Mouse (Mus musculus) hindbrain, embryonic 16.5 days (tissue): Measurements from ENCODE around the gene Selenoi. TPM values are rescaled to one million over a fixed set of nuclear protein-coding genes. Genes with fewer than 3 reads are reported as not detected.

ENCODE experiments used
- ATAC-seq: fragments of 200-750 bp; cut with Nextera tagmentation; 2 replicates; pipeline ENCODE4 v1.8.0; 2017; ENCODE audit warnings: moderate TSS enrichment, moderate library complexity
- H3K27ac ChIP-seq: fragments of 300-500 bp; sonication (generic); 2 replicates; pipeline ENCODE4 v1.5.1; 2014; ENCODE audit warnings: low read depth, mild to moderate bottlenecking, control low read depth, low read length, moderate library complexity
- H3K27me3 ChIP-seq: fragments of 300-500 bp; sonication (generic); replicated peaks from 2 replicates; pipeline ENCODE4 v1.6.1; 2014; ENCODE audit warnings: low read length; ENCODE audit not compliant: control insufficient read depth, insufficient read depth
- H3K36me3 ChIP-seq: fragments of 300-500 bp; sonication (generic); 2 replicates; pipeline ENCODE4 v1.6.1; 2014; ENCODE audit warnings: mild to moderate bottlenecking, low read length, moderate library complexity, mixed read lengths; ENCODE audit not compliant: control insufficient read depth, insufficient read depth
- H3K4me1 ChIP-seq: fragments of 300-500 bp; sonication (generic); 2 replicates; pipeline ENCODE4 v1.6.1; 2014; ENCODE audit warnings: low read depth, low read length; ENCODE audit not compliant: control insufficient read depth, insufficient read depth
- H3K4me2 ChIP-seq: fragments of 300-500 bp; sonication (generic); 2 replicates; pipeline ENCODE4 v1.6.1; 2014; ENCODE audit warnings: mild to moderate bottlenecking, low read length, control low read depth, moderate library complexity
- H3K4me3 ChIP-seq: fragments of 300-500 bp; sonication (generic); 2 replicates; pipeline ENCODE4 v1.5.1; 2014; ENCODE audit warnings: mild to moderate bottlenecking, low read length, control low read depth, moderate library complexity
- H3K9ac ChIP-seq: fragments of 300-500 bp; sonication (generic); 2 replicates; pipeline ENCODE4 v1.6.1; 2014; ENCODE audit warnings: low read depth, mild to moderate bottlenecking, control low read depth, low read length, moderate library complexity
- H3K9me3 ChIP-seq: fragments of 300-500 bp; sonication (generic); 2 replicates; pipeline ENCODE4 v1.6.1; 2014; ENCODE audit warnings: mild to moderate bottlenecking, low read length, moderate library complexity; ENCODE audit not compliant: control insufficient read depth
- WGBS: fragments of 180-500 bp; shearing (Covaris S2); extraction: QIAGEN DNeasy Blood & Tissue Kit; methylation state at CpG from one replicate; pipeline ENCODE4 v1.1.7; 2014; 5-methylcytosine and 5-hydroxymethylcytosine counted together
- polyA plus RNA-seq: library from polyadenylated mRNA; unstranded; fragments of >200 nt; fragmentation: Nextera tagmentation; extraction: Ambion mirVana; gene quantifications from 2 replicates; pipeline ENCODE4 v1.2.1, GENCODE M21; 2015

Gene Selenoi
- polyA plus RNA-seq, 1 experiment from 2014 or later: 26.5 TPM

DNA sequence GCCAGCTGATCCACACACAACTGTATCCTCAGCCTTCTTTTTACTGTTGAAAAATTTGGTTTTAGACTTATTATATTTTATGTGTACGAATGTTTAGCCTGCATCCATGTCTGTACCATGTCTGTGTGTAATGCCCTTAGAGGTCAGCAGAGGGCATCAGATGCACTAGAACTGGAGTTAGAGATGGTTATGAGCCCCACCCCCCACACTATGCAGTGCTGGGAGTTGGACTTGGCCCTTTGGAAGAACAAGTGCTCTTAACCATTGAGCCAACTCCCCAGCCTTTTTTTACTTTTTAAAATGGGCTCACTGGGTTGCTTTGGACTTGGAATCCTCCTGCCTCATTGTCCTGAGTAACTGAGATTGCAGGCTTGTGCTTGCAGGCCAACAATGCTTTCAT, 15.3 kb downstream of the Selenoi start:
- ATAC-seq: no peak
- H3K4me3 ChIP-seq: no peak overlapping the region
- 0 out of 2 replicates have a peak, but pooled peaks cover 6% of the 10 kb centered on the region for H3K36me3 ChIP-seq
- WGBS: 97% methylated on average over 1 of the region's 1 CpGs
- H3K27ac ChIP-seq: no peak overlapping the region
- H3K9ac ChIP-seq: no peak overlapping the region
- H3K27me3 ChIP-seq: no peaks in the 10 kb centered on the region
- peaks cover 2% of the 10 kb centered on the region; the same call in 1 of the 2 replicates for H3K4me1 ChIP-seq
- no peak overlapping the region for H3K4me2 ChIP-seq
- H3K9me3 ChIP-seq: no peaks in the 10 kb centered on the region

GRCm38 (mm10) chr5:30255567-30256354, 23.4 kb downstream of the Selenoi start:
- ATAC-seq: no peak
- H3K27ac ChIP-seq: no peak overlapping the region
- no peak overlapping the region for H3K4me2 ChIP-seq
- H3K9me3 ChIP-seq: no peaks in the 10 kb centered on the region
- no peak overlapping the region for H3K4me3 ChIP-seq
- 87% methylated on average over 12 of the region's 12 CpGs for WGBS
- peaks cover 13% of the 10 kb centered on the region; the same call in 1 of the 2 replicates for H3K36me3 ChIP-seq
- H3K9ac ChIP-seq: no peak overlapping the region
- no peaks in the 10 kb centered on the region for H3K4me1 ChIP-seq
- H3K27me3 ChIP-seq: no peaks in the 10 kb centered on the region

GRCm38 (mm10) chr5:30258776-30259175, 26.4 kb downstream of the Selenoi start:
- H3K36me3 ChIP-seq: peaks cover 11% of the 10 kb centered on the region

GRCm38 (mm10) chr5:30270571-30271190, 38.3 kb downstream of the Selenoi start:
- Histone ChIP-seq H3K27ac (no peak overlapping the region; the same call in 1 of the 2 replicates), H3K4me1 (no peaks in the 10 kb centered on the region; the same call in 1 of the 2 replicates), H3K36me3 (peaks cover 10% of the 10 kb centered on the region), H3K9me3 (no peaks in the 10 kb centered on the region), H3K4me3 (no peak overlapping the region), H3K9ac (no peak overlapping the region), H3K4me2 (no peak overlapping the region), H3K27me3 (no peaks in the 10 kb centered on the region)
- ATAC-seq: no peak
- WGBS: 56% methylated on average over 11 of the region's 11 CpGs

More at GRCm38 (mm10) chr5:30258776-30259175, 26.4 kb downstream of the Selenoi start:
- Histone ChIP-seq H3K9me3 (no peaks in the 10 kb centered on the region), H3K4me2 (no peak overlapping the region), H3K27me3 (no peaks in the 10 kb centered on the region), H3K4me1 (no peaks in the 10 kb centered on the region), H3K27ac (no peak overlapping the region), H3K9ac (no peak overlapping the region), H3K4me3 (no peak overlapping the region)
- 91% methylated on average over 7 of the region's 7 CpGs for WGBS
- no peak for ATAC-seq

DNA sequence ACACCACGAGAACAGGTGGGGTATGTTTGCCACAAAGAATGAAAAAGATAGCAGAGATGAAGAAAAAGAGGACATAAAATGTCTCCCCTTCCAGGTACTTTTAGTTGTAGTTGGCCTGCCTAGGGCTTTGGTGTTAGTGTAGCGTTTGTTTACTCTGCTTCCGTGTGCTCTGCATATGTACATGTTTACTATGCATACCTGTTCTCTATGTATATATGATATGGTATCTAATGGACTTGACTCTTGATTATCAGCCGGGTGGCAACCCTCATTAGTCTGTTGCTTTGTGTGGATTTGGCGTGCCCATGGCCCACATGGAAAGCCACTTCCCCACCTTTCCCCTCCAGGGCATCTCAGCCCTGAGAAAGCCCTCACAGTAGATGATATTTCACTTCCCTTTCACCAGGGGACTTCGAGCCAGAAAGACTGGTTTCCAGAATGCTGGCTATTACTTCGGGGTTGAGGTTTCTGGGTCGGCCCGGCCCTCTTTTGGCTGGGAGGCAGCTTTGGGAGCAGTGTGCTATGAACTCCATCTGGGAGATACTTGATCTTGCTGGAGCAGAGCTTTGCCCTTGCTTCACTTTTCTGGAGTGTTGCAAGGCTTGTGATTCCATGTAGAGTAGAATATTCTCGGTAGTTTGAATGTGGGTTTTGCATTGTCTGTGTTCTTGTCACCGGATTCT, 39.4 kb downstream of the Selenoi start:
- Histone ChIP-seq H3K4me3 (no peak overlapping the region), H3K4me2 (no peak overlapping the region), H3K36me3 (peaks cover 5% of the 10 kb centered on the region; the same call in 1 of the 2 replicates), H3K4me1 (no peaks in the 10 kb centered on the region; the same call in 1 of the 2 replicates), H3K9me3 (no peaks in the 10 kb centered on the region), H3K27me3 (no peaks in the 10 kb centered on the region), H3K27ac (no peak overlapping the region), H3K9ac (no peak overlapping the region)
- 92% methylated on average over 11 of the region's 11 CpGs for WGBS
- ATAC-seq: no peak

DNA sequence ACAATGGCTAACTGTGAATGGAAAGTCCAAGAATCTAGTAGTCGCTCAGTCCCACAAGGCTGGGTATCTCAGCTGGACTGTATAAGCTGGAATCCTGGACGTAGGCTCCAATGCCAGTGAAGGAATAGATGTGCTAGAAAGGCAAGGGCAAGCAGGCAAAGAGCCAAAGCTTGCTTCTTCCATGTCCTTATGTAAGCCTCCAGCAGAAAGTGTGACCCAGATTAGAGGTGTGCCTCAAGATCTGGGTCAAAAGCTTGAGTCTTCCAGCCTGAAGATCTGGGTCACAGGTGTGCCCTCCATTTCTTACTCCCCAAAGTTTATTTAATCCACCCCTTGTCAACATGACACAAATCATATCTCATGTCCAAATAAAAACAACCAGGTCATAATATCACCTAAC, 44.0 kb downstream of the Selenoi start:
- no peak overlapping the region for H3K9ac ChIP-seq
- peaks cover 2% of the 10 kb centered on the region; the same call in 1 of the 2 replicates for H3K4me1 ChIP-seq
- no peak for ATAC-seq
- no peak overlapping the region for H3K27ac ChIP-seq
- no peaks in the 10 kb centered on the region for H3K27me3 ChIP-seq
- no peaks in the 10 kb centered on the region for H3K9me3 ChIP-seq
- no peak overlapping the region for H3K4me3 ChIP-seq
- H3K4me2 ChIP-seq: no peak overlapping the region
- H3K36me3 ChIP-seq: no peaks in the 10 kb centered on the region
- 88% methylated on average over 2 of the region's 2 CpGs for WGBS

DNA sequence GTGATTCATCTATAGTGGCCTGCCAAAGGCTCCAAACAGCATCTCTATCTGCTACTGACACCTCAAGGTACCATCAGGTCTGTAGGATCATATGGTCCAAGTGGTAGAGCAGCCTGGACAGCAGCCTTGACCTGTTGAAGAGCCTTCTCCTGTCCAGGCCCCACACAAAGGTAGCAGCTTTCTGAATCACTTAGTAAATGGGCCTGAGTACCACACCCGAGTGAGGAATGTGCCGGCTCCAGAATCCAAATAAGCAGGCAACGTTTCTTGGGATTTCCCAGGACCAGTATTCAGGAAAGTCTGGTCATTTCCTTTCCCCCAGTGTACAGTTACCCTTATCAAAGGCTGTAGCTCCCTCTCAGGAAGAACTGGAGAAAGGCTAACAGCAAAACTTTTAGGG, 46.6 kb downstream of the Selenoi start:
- H3K9me3 ChIP-seq: no peaks in the 10 kb centered on the region
- H3K4me1 ChIP-seq: peaks cover 2% of the 10 kb centered on the region; the same call in 1 of the 2 replicates
- H3K4me2 ChIP-seq: no peak overlapping the region
- no peak overlapping the region for H3K4me3 ChIP-seq
- no peaks in the 10 kb centered on the region for H3K36me3 ChIP-seq
- H3K9ac ChIP-seq: no peak overlapping the region
- ATAC-seq: no peak
- no peaks in the 10 kb centered on the region for H3K27me3 ChIP-seq
- 80% methylated on average over 3 of the region's 3 CpGs for WGBS
- no peak overlapping the region for H3K27ac ChIP-seq

- no peak overlapping the region for H3K27ac ChIP-seq
- no peak overlapping the region for H3K4me2 ChIP-seq
- no peak for ATAC-seq
- no peak overlapping the region for H3K9ac ChIP-seq
- no peaks in the 10 kb centered on the region for H3K36me3 ChIP-seq
- WGBS: 93% methylated on average over 4 of the region's 4 CpGs
- H3K9me3 ChIP-seq: no peaks in the 10 kb centered on the region
- no peaks in the 10 kb centered on the region for H3K27me3 ChIP-seq
- peaks cover 2% of the 10 kb centered on the region; the same call in 1 of the 2 replicates for H3K4me1 ChIP-seq
- no peak overlapping the region for H3K4me3 ChIP-seq
Measured at GRCm38 (mm10) chr5:30279446-30279845, 47.1 kb downstream of the Selenoi start.

GRCm38 (mm10) chr5:30280864-30281263, 48.5 kb downstream of the Selenoi start:
- H3K4me1 ChIP-seq: peaks cover 2% of the 10 kb centered on the region; the same call in 1 of the 2 replicates
- no peak overlapping the region; the same call in 1 of the 2 replicates for H3K9ac ChIP-seq
- H3K4me3 ChIP-seq: peak overlapping the region; percentile 60
- H3K27me3 ChIP-seq: no peaks in the 10 kb centered on the region
- H3K4me2 ChIP-seq: peak overlapping the region; percentile 79
- H3K36me3 ChIP-seq: no peaks in the 10 kb centered on the region
- no peaks in the 10 kb centered on the region; the same call in 1 of the 2 replicates for H3K9me3 ChIP-seq
- 35% methylated on average over 9 of the region's 9 CpGs for WGBS
- no peak overlapping the region for H3K27ac ChIP-seq
- ATAC-seq: peak; percentile 19; the same call in 1 of the 2 replicates
